Mouse (Mus musculus) ES-Bruce4 (cell line): ENCODE results near the gene Kif6.

Source experiments
- CTCF ChIP-seq: IDR thresholded peaks from one replicate; pipeline ENCODE4 v1.8.1; 2011; ENCODE audit warnings: low read depth, low read length
- POLR2A ChIP-seq: IDR thresholded peaks from one replicate; pipeline ENCODE4 v1.8.1; 2011; ENCODE audit warnings: low read length; ENCODE audit not compliant: insufficient read depth

DNA sequence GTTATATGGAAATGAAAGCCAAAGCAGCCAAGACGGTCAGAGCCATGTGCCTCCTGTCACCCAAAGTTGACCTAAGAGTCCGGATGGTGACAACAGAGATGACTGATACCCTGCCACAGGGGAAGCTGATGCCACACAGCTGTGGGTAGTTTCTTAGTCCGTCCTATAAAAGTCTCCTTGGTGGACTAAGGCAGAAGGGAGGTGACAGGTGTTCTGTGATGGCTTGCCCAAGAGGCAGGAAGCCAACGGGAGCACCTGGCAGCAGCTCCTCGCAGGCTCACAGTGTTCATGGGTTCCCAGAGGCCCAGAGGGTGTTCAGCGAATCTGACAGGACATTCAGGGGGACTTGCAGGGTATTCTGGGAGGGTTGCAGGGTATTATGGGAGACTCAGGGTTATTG, 279.5 kb downstream of the Kif6 start:
- TF ChIP-seq POLR2A (no peak), CTCF (no peak)
